Mouse (Mus musculus) kidney, embryonic 15.5 days (tissue): ENCODE measurements around the gene Prkch. TPM values are rescaled to one million over a fixed set of nuclear protein-coding genes. Genes with fewer than 3 reads are reported as not detected.
"Not testable (repeated sequence)": the region's sequence is repeated elsewhere in the genome, so short reads cannot be mapped to it uniquely, and the experiment has no call there.

Source experiments
- ATAC-seq: fragments of 200-750 bp; cut with Nextera tagmentation; replicated peaks from 2 replicates; pipeline ENCODE4 v1.8.0; 2017; ENCODE audit warnings: moderate TSS enrichment; ENCODE audit not compliant: low FRiP score
- H3K27ac ChIP-seq: fragments of 300-500 bp; sonication (generic); 2 replicates; pipeline ENCODE4 v1.5.1; 2015; ENCODE audit warnings: mild to moderate bottlenecking, inconsistent platforms
- H3K27me3 ChIP-seq: fragments of 300-500 bp; sonication (generic); 2 replicates; pipeline ENCODE4 v1.6.1; 2015; ENCODE audit warnings: inconsistent platforms
- H3K36me3 ChIP-seq: fragments of 300-500 bp; sonication (generic); 2 replicates; pipeline ENCODE4 v1.6.1; 2015; ENCODE audit warnings: inconsistent platforms
- H3K4me1 ChIP-seq: fragments of 300-500 bp; sonication (generic); 2 replicates; pipeline ENCODE4 v1.6.1; 2015; ENCODE audit warnings: inconsistent platforms
- H3K4me2 ChIP-seq: fragments of 300-500 bp; sonication (generic); 2 replicates; pipeline ENCODE4 v1.6.1; 2015; ENCODE audit warnings: moderate library complexity, mild to moderate bottlenecking, inconsistent platforms
- H3K4me3 ChIP-seq: fragments of 300-500 bp; sonication (generic); replicated peaks from 2 replicates; pipeline ENCODE4 v1.5.1; 2015; ENCODE audit warnings: mild to moderate bottlenecking, inconsistent platforms
- H3K9ac ChIP-seq: fragments of 300-500 bp; sonication (generic); 2 replicates; pipeline ENCODE4 v1.6.1; 2015; ENCODE audit warnings: mild to moderate bottlenecking, inconsistent platforms
- H3K9me3 ChIP-seq: fragments of 300-500 bp; sonication (generic); replicated peaks from 2 replicates; pipeline ENCODE4 v1.6.1; 2016; ENCODE audit warnings: inconsistent platforms
- WGBS: fragments of 180-500 bp; shearing (Covaris S2); methylation state at CpG from one replicate; pipeline ENCODE4 v1.1.7; 2015; ENCODE audit warnings: mixed read lengths; 5-methylcytosine and 5-hydroxymethylcytosine counted together
- polyA plus RNA-seq: library from polyadenylated mRNA; unstranded; fragments of >200 nt; fragmentation: Nextera tagmentation; extraction: Ambion mirVana; gene quantifications from 2 replicates; pipeline ENCODE4 v1.2.1, GENCODE M21; 2015

Prkch gene
- polyA plus RNA-seq, 1 experiment from 2014 or later = 11.9 TPM

- Histone ChIP-seq H3K4me3 (no peak overlapping the region), H3K9me3 (no peaks in the 10 kb centered on the region), H3K4me1 (no peaks in the 10 kb centered on the region), H3K4me2 (no peak overlapping the region), H3K9ac (no peak overlapping the region), H3K36me3 (no peaks in the 10 kb centered on the region), H3K27me3 (peaks cover 35% of the 10 kb centered on the region), H3K27ac (no peak overlapping the region)
- peak; percentile 77 for ATAC-seq
- WGBS = 3% methylated on average over 5 of the region's 5 CpGs
These were observed 30.4 kb upstream of the Prkch start for GRCm38 (mm10) chr12:73554155-73554554.

DNA sequence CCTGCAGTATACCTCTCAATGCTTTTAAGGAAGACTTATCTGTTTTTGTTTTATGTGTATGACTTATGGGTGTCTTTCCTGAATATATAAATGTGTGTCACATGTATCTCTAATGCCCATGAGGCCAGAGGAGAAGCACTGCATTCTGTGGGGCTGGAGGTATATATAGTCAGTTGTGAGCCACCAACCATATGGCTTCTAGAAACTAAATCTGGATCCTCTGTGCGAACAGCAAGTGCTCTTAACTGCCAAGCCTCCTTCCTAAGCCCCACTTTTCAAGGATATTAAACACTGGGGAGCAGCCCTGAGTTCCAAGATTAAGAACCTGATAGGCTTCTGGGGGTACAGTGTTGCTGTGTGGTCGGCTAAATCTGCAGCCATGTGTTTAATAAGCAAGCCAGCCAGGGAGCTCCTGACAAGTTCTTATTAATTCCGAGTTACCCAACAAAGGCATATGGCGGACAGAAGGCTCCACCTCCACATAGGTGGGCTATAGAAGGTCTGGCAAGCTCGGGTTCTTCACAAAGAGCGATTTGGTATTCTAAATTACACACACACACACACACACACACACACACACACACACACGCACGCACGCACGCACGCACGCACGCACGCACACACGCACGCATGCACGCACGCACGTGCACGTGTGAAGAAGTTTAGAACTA, 25.9 kb upstream of the Prkch start:
- Histone ChIP-seq H3K9ac (no peak overlapping the region), H3K4me1 (no peaks in the 10 kb centered on the region), H3K27ac (no peak overlapping the region), H3K9me3 (no peaks in the 10 kb centered on the region), H3K4me2 (no peak overlapping the region), H3K4me3 (no peak overlapping the region), H3K36me3 (no peaks in the 10 kb centered on the region), H3K27me3 (no peaks in the 10 kb centered on the region)
- ATAC-seq = no peak
- WGBS = 90% methylated on average over 20 of the region's 20 CpGs

DNA sequence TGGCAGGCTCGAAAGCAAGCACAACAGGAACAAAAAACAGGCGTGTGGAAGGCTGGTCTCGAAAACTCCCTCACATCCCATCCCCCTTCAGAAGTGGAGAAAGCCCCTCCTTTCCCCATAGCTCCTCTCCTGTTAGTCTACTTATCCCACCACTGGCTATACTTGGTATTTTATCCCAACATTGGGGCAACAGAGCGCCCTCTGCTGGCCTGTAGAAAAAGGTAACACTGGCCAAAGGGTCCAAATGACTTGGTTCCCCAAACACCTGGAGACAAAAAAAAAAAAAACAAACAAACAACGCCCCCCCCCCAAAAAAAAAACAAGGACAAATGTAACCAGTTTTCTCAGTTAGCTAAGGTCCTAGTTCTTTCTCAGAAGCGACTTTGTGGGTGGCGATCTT, 24.5 kb upstream of the Prkch start:
- no peak for ATAC-seq
- WGBS = 52% methylated on average over 7 of the region's 7 CpGs
- Histone ChIP-seq H3K27me3 (no peaks in the 10 kb centered on the region), H3K4me2 (no peak overlapping the region), H3K4me1 (peaks cover 2% of the 10 kb centered on the region; the same call in 1 of the 2 replicates), H3K36me3 (no peaks in the 10 kb centered on the region), H3K4me3 (no peak overlapping the region), H3K27ac (no peak overlapping the region), H3K9me3 (no peaks in the 10 kb centered on the region), H3K9ac (no peak overlapping the region)

DNA sequence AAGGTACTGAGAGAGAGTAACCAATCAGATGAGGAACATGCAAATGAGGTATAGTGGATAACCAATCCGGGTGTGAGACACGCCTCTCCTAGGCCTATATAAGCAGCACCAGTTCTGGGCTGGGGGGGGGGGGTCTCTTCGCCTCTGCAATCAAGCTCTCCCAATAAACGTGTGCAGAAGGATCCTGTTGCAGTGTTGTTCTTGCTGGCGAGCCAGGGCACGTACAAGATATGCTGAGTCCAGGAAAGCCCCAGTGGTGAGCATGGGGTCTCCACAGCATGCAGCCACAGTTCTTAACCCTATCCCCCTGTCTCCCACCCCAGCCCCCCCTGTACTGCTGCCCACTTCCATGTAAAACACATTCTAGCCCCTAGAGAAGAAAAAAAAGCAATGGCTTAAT, 21.5 kb upstream of the Prkch start:
- not testable (repeated sequence) for H3K4me1 ChIP-seq, H3K9me3 ChIP-seq, H3K9ac ChIP-seq, H3K36me3 ChIP-seq, H3K4me2 ChIP-seq, ATAC-seq, H3K27ac ChIP-seq, H3K4me3 ChIP-seq
- 66% methylated on average over 6 of the region's 6 CpGs for WGBS
- H3K27me3 ChIP-seq = peaks cover 11% of the 10 kb centered on the region; the same call in 1 of the 2 replicates

GRCm38 (mm10) chr12:73564176-73564575, 20.4 kb upstream of the Prkch start:
- H3K36me3 ChIP-seq = no peaks in the 10 kb centered on the region
- H3K4me1 ChIP-seq = peaks cover 6% of the 10 kb centered on the region; the same call in 1 of the 2 replicates
- H3K27ac ChIP-seq = no peak overlapping the region
- WGBS = 20% methylated on average over 10 of the region's 10 CpGs
- H3K4me3 ChIP-seq = no peak overlapping the region
- no peaks in the 10 kb centered on the region for H3K9me3 ChIP-seq
- H3K4me2 ChIP-seq = no peak overlapping the region
- no peak for ATAC-seq
- H3K9ac ChIP-seq = no peak overlapping the region
- peaks cover 11% of the 10 kb centered on the region; the same call in 1 of the 2 replicates for H3K27me3 ChIP-seq

- Histone ChIP-seq H3K27ac (no peak overlapping the region), H3K9me3 (no peaks in the 10 kb centered on the region), H3K4me1 (peaks cover 6% of the 10 kb centered on the region; the same call in 1 of the 2 replicates), H3K9ac (peak overlapping the region; percentile 8; the same call in 1 of the 2 replicates), H3K4me2 (peak overlapping the region; percentile 60), H3K27me3 (peaks cover 11% of the 10 kb centered on the region; the same call in 1 of the 2 replicates), H3K4me3 (peak overlapping the region; percentile 35), H3K36me3 (no peaks in the 10 kb centered on the region)
- WGBS = 27% methylated on average over 21 of the region's 21 CpGs
- no peak for ATAC-seq
These were observed 19.6 kb upstream of the Prkch start for GRCm38 (mm10) chr12:73564795-73565619.

GRCm38 (mm10) chr12:73565620-73565969, 19.0 kb upstream of the Prkch start:
- Histone ChIP-seq H3K27ac (no peak overlapping the region), H3K27me3 (peaks cover 11% of the 10 kb centered on the region; the same call in 1 of the 2 replicates), H3K4me2 (peak overlapping the region; percentile 60), H3K9ac (0 out of 2 replicates have a peak overlapping the region, but pooled peaks have one; percentile 8), H3K9me3 (no peaks in the 10 kb centered on the region), H3K4me3 (peak overlapping the region; percentile 35), H3K36me3 (no peaks in the 10 kb centered on the region), H3K4me1 (peaks cover 6% of the 10 kb centered on the region; the same call in 1 of the 2 replicates)
- ATAC-seq = no peak; the same call in 1 of the 2 replicates
- WGBS = 73% methylated on average over 11 of the region's 11 CpGs

DNA sequence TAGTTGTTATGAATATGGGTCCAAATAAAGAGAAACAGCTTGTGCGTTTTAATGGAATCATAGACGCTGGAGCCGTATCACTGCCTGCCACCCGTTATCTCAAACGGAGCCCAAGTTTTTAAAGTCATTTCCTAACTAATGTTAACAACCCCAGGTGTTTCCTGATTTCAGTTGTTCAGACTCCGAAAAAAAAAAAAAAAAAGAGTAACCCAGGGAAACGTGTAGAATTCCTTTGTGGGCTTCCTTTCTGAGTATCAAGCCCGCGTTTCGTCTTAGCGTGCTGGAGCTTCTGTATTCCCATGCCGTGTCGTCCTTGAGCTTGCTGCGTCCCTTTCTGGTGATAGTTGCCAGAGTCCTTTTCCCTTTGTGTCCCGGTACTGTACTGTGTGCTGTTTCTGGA, 10.0 kb upstream of the Prkch start:
- 78% methylated on average over 15 of the region's 15 CpGs for WGBS
- Histone ChIP-seq H3K27me3 (no peaks in the 10 kb centered on the region), H3K4me2 (peak overlapping the region; percentile 6; the same call in 1 of the 2 replicates), H3K36me3 (no peaks in the 10 kb centered on the region), H3K9me3 (0 out of 2 replicates have a peak, but pooled peaks cover 2% of the 10 kb centered on the region), H3K4me3 (no peak overlapping the region), H3K27ac (0 out of 2 replicates have a peak overlapping the region, but pooled peaks have one; percentile 41), H3K4me1 (no peaks in the 10 kb centered on the region), H3K9ac (no peak overlapping the region)
- no peak for ATAC-seq

- H3K9me3 ChIP-seq = no peaks in the 10 kb centered on the region
- H3K27ac ChIP-seq = no peak overlapping the region
- H3K4me1 ChIP-seq = no peaks in the 10 kb centered on the region
- H3K36me3 ChIP-seq = no peaks in the 10 kb centered on the region
- H3K9ac ChIP-seq = no peak overlapping the region
- H3K4me2 ChIP-seq = no peak overlapping the region
- no peak for ATAC-seq
- H3K4me3 ChIP-seq = no peak overlapping the region
- WGBS = 67% methylated on average over 6 of the region's 6 CpGs
- peaks cover 6% of the 10 kb centered on the region for H3K27me3 ChIP-seq
These were observed 6.5 kb upstream of the Prkch start for GRCm38 (mm10) chr12:73578141-73578540.

DNA sequence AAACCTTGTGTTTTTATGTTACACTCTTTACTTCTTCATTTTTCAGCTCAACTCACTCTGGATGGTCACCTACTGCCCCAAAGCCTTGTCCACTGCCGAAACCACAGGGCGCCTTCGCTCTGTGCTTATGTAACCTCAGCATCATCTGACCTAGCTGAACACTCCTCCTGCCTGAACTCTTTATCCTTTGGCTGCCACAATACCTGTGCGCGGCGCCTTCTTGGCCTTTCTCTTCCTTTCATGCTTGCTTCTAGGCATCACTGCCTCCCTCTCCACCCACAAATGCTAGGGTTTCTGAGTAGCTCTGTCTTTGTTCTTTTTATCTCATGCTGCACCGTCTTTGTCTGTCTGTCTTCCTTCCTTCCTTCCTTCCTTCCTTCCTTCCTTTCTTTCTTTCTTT, 3.8 kb upstream of the Prkch start:
- H3K9me3 ChIP-seq = no peaks in the 10 kb centered on the region
- H3K4me2 ChIP-seq = no peak overlapping the region
- no peak overlapping the region for H3K27ac ChIP-seq
- peaks cover 14% of the 10 kb centered on the region for H3K27me3 ChIP-seq
- peaks cover 17% of the 10 kb centered on the region for H3K4me1 ChIP-seq
- no peaks in the 10 kb centered on the region for H3K36me3 ChIP-seq
- 84% methylated on average over 7 of the region's 7 CpGs for WGBS
- ATAC-seq = no peak
- no peak overlapping the region for H3K9ac ChIP-seq
- H3K4me3 ChIP-seq = no peak overlapping the region

GRCm38 (mm10) chr12:73583318-73583717, 1.3 kb upstream of the Prkch start:
- peaks cover 22% of the 10 kb centered on the region for H3K4me1 ChIP-seq
- 72% methylated on average over 9 of the region's 9 CpGs for WGBS
- peak overlapping the region; percentile 88 for H3K27ac ChIP-seq
- H3K36me3 ChIP-seq = no peaks in the 10 kb centered on the region
- no peak overlapping the region for H3K9ac ChIP-seq
- H3K4me2 ChIP-seq = no peak overlapping the region
- no peak overlapping the region for H3K4me3 ChIP-seq
- ATAC-seq = no peak
- H3K9me3 ChIP-seq = no peaks in the 10 kb centered on the region
- H3K27me3 ChIP-seq = peaks cover 34% of the 10 kb centered on the region
